ENCODE assay signal across 8 mouse cellular contexts in genomic region chr4:123991223-123991622, GRCm38 (mm10).
A peak's percentile ranks its signal among the peaks of the same experiment; 100 is the strongest.
DNase-seq lines count a peak whose midpoint lies in the region; ATAC-seq lines count a peak whose summit lies in the region.

No protein-coding gene starts in this region.

- no peaks in the 10 kb centered on the region for H3K36me3 ChIP-seq in lung, embryonic 16.5 days (ENCODE audit: control insufficient read depth, insufficient read depth, low read length)
- no peaks in the 10 kb centered on the region for H3K36me3 ChIP-seq in hindbrain, embryonic 10.5 days
- H3K36me3 ChIP-seq in liver, embryonic 15.5 days (replicated peaks) = no peaks in the 10 kb centered on the region
- no peaks in the 10 kb centered on the region for H3K36me3 ChIP-seq in stomach, embryonic 16.5 days (ENCODE audit: control insufficient read depth, insufficient read depth, low read length)

- H3K27me3 ChIP-seq in lung, embryonic 16.5 days (ENCODE audit: control insufficient read depth, insufficient read depth, low read depth, low read length) = peaks cover 26% of the 10 kb centered on the region
- H3K27me3 ChIP-seq in hindbrain, embryonic 10.5 days (ENCODE audit: insufficient read depth, poor library complexity, severe bottlenecking) = peaks cover 55% of the 10 kb centered on the region
- peaks cover 35% of the 10 kb centered on the region for H3K27me3 ChIP-seq in liver, embryonic 15.5 days
- H3K27me3 ChIP-seq in stomach, embryonic 16.5 days (ENCODE audit: control insufficient read depth, insufficient read depth, low read length) = peaks cover 22% of the 10 kb centered on the region; the same call in 1 of the 2 replicates

- peak overlapping the region; percentile 17; the same call in 1 of the 2 replicates for H3K4me3 ChIP-seq in lung, embryonic 16.5 days (ENCODE audit: low read length)
- peak overlapping the region; percentile 48 for H3K4me3 ChIP-seq in hindbrain, embryonic 10.5 days
- peak overlapping the region; percentile 22; the same call in 1 of the 2 replicates for H3K4me3 ChIP-seq in liver, embryonic 15.5 days (replicated peaks)
- H3K4me3 ChIP-seq in stomach, embryonic 16.5 days (replicated peaks; ENCODE audit: low read length) = peak overlapping the region; percentile 36

- ATAC-seq in lung, embryonic 16.5 days (ENCODE audit: low read depth) = no peak
- ATAC-seq in liver, embryonic 15.5 days (ENCODE audit: insufficient read depth) = no peak
- no peak for ATAC-seq in stomach, embryonic 16.5 days (ENCODE audit: insufficient read depth, low FRiP score)

- peak overlapping the region; percentile 43 for H3K4me2 ChIP-seq in lung, embryonic 16.5 days (ENCODE audit: low read depth, low read length)
- H3K4me2 ChIP-seq in liver, embryonic 15.5 days = peak overlapping the region; percentile 52
- H3K4me2 ChIP-seq in stomach, embryonic 16.5 days (ENCODE audit: low read depth, low read length) = peak overlapping the region; percentile 58

- DNase-seq in lung, postnatal 36 days = no peak
- peak; percentile 23 for DNase-seq in hindbrain, embryonic 10.5 days (ENCODE audit: low spot score)
- DNase-seq in layer of hippocampus, adult 9-10 months (ENCODE audit: low spot score) = no peak
- no peak for DNase-seq in left cerebral cortex, postnatal 10 days (ENCODE audit: extremely low spot score in 1 of 2, low spot score in 2 of 2)
- DNase-seq in ovary, adult 18-20 months (ENCODE audit: low spot score) = no peak

- peaks cover 1% of the 10 kb centered on the region; the same call in 1 of the 2 replicates for H3K9me3 ChIP-seq in lung, embryonic 16.5 days (ENCODE audit: control insufficient read depth, low read length)
- H3K9me3 ChIP-seq in hindbrain, embryonic 10.5 days = peaks cover 2% of the 10 kb centered on the region; the same call in 1 of the 2 replicates
- H3K9me3 ChIP-seq in liver, embryonic 15.5 days (replicated peaks) = no peaks in the 10 kb centered on the region
- no peaks in the 10 kb centered on the region for H3K9me3 ChIP-seq in stomach, embryonic 16.5 days (replicated peaks; ENCODE audit: control insufficient read depth, low read length)

- 5% methylated on average over 10 of the region's 10 CpGs for WGBS in lung, embryonic 16.5 days
- WGBS in hindbrain, embryonic 10.5 days = 9% methylated on average over 10 of the region's 10 CpGs
- 12% methylated on average over 10 of the region's 10 CpGs for WGBS in liver, embryonic 15.5 days (ENCODE audit: insufficient replicate concordance)
- 8% methylated on average over 10 of the region's 10 CpGs for WGBS in stomach, embryonic 16.5 days

- no peak overlapping the region for H3K27ac ChIP-seq in lung, embryonic 16.5 days (ENCODE audit: low read length)
- peak overlapping the region; percentile 79 for H3K27ac ChIP-seq in hindbrain, embryonic 10.5 days
- no peak overlapping the region for H3K27ac ChIP-seq in liver, embryonic 15.5 days (replicated peaks)
- no peak overlapping the region for H3K27ac ChIP-seq in stomach, embryonic 16.5 days (ENCODE audit: low read length)

- H3K9ac ChIP-seq in lung, embryonic 16.5 days (ENCODE audit: low read length) = no peak overlapping the region; the same call in 1 of the 2 replicates
- H3K9ac ChIP-seq in liver, embryonic 15.5 days = no peak overlapping the region
- H3K9ac ChIP-seq in stomach, embryonic 16.5 days (ENCODE audit: low read length) = peak overlapping the region; percentile 28; the same call in 1 of the 2 replicates

- H3K4me1 ChIP-seq in lung, embryonic 16.5 days (replicated peaks; ENCODE audit: control insufficient read depth, insufficient read depth, low read length) = peaks cover 4% of the 10 kb centered on the region; the same call in 1 of the 2 replicates
- peaks cover 47% of the 10 kb centered on the region for H3K4me1 ChIP-seq in hindbrain, embryonic 10.5 days (replicated peaks)
- H3K4me1 ChIP-seq in liver, embryonic 15.5 days (replicated peaks) = 0 out of 2 replicates have a peak, but pooled peaks cover 6% of the 10 kb centered on the region
- peaks cover 10% of the 10 kb centered on the region; the same call in 1 of the 2 replicates for H3K4me1 ChIP-seq in stomach, embryonic 16.5 days (ENCODE audit: control insufficient read depth, insufficient read depth, low read length)

- intact Hi-C loops in left cerebral cortex, postnatal 10 days (cut with DNase I) = no loop called here
